Comparison of ENCODE assay signal across 18 mouse cellular contexts in genomic region chr5:35185289-35185688, GRCm38 (mm10).
"Had no signal": no experiment of that assay in that cellular context is flagged by ENCODE, and none has a peak within 500 bp of the region (broad histone marks: within the 10 kb centered on the region; RNA-seq: fewer than 3 reads in every experiment).

No protein-coding gene starts in this region.

- H3K9me3 ChIP-seq: liver, embryonic 15.5 days; lung, embryonic 15.5 days; midbrain, embryonic 12.5 days; midbrain, embryonic 15.5 days; neural tube, embryonic 12.5 days; stomach, embryonic 15.5 days had no signal

- H3K9ac ChIP-seq: liver, embryonic 15.5 days; liver, postnatal 0 days; lung, embryonic 15.5 days; midbrain, embryonic 12.5 days; midbrain, embryonic 15.5 days; neural tube, embryonic 12.5 days; stomach, embryonic 15.5 days had no signal

- ATAC-seq: liver, postnatal 0 days; lung, postnatal 0 days; midbrain, embryonic 15.5 days had no signal

- H3K4me2 ChIP-seq: liver, embryonic 15.5 days; lung, embryonic 15.5 days; midbrain, embryonic 12.5 days; midbrain, embryonic 15.5 days; neural tube, embryonic 12.5 days; stomach, embryonic 15.5 days had no signal

- H3K4me3 ChIP-seq: liver, embryonic 15.5 days; lung, embryonic 15.5 days; megakaryocyte, embryonic 14.5 days; midbrain, embryonic 12.5 days; midbrain, embryonic 15.5 days; neural tube, embryonic 12.5 days; stomach, embryonic 15.5 days had no signal

- DNase-seq: liver, postnatal 0 days; lung, adult 2 months; lung, postnatal 14 days; lung, postnatal 36 days; right cerebral cortex, postnatal 14 days; thymus, adult 2 months; thymus, postnatal 25 days; thymus, postnatal 4 days had no signal

- H3K4me1 ChIP-seq: liver, embryonic 15.5 days; neural tube, embryonic 12.5 days had no signal

- H3K27me3 ChIP-seq: midbrain, embryonic 12.5 days; midbrain, embryonic 15.5 days; neural tube, embryonic 12.5 days; stomach, embryonic 15.5 days had no signal

- H3K27ac ChIP-seq: liver, embryonic 15.5 days; lung, embryonic 15.5 days; macrophage; midbrain, embryonic 12.5 days; midbrain, embryonic 15.5 days; neural tube, embryonic 12.5 days; stomach, embryonic 15.5 days; stomach, postnatal 0 days had no signal

- H3K36me3 ChIP-seq: liver, embryonic 15.5 days; lung, embryonic 15.5 days; midbrain, embryonic 12.5 days; midbrain, embryonic 15.5 days; neural tube, embryonic 12.5 days; stomach, embryonic 15.5 days had no signal
